Mouse (Mus musculus): ENCODE data around the gene Inhbe. TPM values are rescaled to one million over a fixed set of nuclear protein-coding genes. Genes with fewer than 3 reads are reported as not detected.
A peak's percentile ranks its signal among the peaks of the same experiment; 100 is the strongest.

Inhbe gene
- polyA plus RNA-seq, 1 experiment from 2014 or later: 0.04 TPM

DNA sequence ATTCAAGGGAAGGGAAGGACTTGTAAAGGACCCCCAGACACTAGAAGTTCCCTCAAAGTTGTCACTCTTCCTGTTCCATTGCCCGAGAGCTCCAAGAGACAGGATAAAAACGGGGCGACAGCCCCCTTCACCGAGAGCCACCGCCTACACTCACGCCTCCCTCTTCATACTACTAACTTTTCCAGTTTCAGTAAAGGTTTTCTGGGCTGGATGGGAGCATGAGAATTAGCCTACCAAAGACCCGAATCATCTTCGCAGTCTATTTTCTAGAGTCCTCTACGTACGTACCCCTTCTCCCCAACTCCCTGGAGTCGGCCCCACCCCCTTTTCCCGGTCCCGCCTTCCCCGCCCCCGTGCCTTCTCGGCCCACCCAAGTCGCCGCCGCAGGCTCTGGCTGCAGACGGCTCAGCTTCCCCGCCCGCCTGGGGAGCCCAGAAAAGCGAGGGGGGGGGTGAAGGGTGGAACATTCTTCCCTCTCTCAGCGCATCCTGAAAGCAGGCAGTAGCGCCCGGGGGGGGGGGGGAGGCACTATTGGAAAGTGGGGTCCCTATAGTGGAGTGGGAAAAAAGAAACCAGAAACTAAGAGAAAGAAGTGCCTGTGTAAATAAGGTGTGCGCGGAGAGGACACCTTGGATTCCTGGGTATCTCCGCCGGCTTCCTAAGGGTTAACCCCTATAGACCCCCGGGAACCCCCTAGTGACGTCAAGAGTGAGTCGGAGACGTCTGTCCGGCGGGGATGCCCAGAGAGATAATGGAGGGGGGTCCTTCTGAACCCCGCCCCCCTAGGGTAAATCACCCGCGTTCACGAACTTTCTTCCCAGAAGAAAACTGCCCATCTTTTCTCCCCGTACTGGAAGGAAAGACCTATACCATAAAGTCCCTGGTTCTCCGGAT lies 14.3 kb downstream of the Inhbe start:
- H3K9me3 ChIP-seq (ENCODE audit: control insufficient read depth, low read length): no peaks in the 10 kb centered on the region
- H3K27ac ChIP-seq: peak overlapping the region; percentile 61
- DNase-seq (ENCODE audit: low spot score) (no peak), ATAC-seq (ENCODE audit: low FRiP score) (peak; percentile 18; the same call in 1 of the 2 replicates)
- peaks cover 37% of the 10 kb centered on the region for H3K27me3 ChIP-seq (ENCODE audit: control insufficient read depth, insufficient read depth, low read length)
- peaks cover 18% of the 10 kb centered on the region; the same call in 1 of the 2 replicates for H3K4me1 ChIP-seq (replicated peaks; ENCODE audit: control insufficient read depth, insufficient read depth, low read length)
- no peaks in the 10 kb centered on the region for H3K36me3 ChIP-seq (replicated peaks; ENCODE audit: control insufficient read depth, insufficient read depth)
- peak overlapping the region; percentile 31 for H3K4me3 ChIP-seq (replicated peaks; ENCODE audit: low read length)
- peak overlapping the region; percentile 31; the same call in 1 of the 2 replicates for H3K9ac ChIP-seq
- WGBS: under 1% methylated on average over 39 of the region's 42 CpGs
- peak overlapping the region; percentile 52 for H3K4me2 ChIP-seq (replicated peaks)

DNA sequence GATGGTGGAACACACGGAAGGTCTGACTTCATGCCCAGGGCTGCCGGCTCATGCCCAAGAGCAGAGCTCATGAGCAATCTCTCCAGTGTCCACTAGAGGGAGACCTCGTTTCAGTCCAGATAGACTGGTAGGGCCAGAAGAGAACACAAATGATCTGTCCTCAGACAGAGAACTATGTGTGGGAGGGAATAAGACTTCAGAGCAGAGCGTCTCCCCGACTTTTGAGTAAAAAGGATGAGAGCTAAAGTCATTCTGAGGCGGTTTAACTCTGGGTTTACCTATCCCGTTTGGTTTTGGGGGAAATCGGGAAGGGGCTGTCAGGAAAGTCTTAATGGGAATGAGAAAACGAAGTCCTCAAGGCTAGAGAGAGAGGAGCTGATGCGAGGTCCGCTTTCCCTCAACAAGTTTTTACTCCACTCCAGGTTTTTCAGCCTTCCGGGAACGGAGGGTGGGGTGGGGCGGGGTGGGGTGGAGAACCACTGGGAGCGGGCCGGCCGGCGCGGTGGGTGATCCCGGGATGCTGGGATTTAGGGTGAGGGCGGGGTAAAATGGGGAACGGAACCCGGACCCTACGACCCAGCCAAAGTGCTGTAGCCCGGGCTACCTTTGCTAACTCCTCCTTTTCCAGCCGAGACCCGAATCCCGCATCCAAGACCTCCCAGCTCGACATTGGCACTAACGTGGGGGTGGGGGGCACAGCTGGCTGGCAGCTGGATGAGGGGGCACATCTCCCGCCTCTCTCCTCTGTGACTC lies 15.1 kb downstream of the Inhbe start:
- WGBS: under 1% methylated on average over 31 of the region's 31 CpGs
- H3K4me2 ChIP-seq (replicated peaks): peak overlapping the region; percentile 52
- peak overlapping the region; percentile 31 for H3K4me3 ChIP-seq (replicated peaks; ENCODE audit: low read length)
- peak; percentile 93 for DNase-seq (ENCODE audit: low spot score)
- H3K4me1 ChIP-seq (replicated peaks; ENCODE audit: control insufficient read depth, insufficient read depth, low read length): peaks cover 18% of the 10 kb centered on the region; the same call in 1 of the 2 replicates
- H3K36me3 ChIP-seq (replicated peaks; ENCODE audit: control insufficient read depth, insufficient read depth): no peaks in the 10 kb centered on the region
- H3K9me3 ChIP-seq (ENCODE audit: control insufficient read depth, low read length): no peaks in the 10 kb centered on the region
- H3K27me3 ChIP-seq (ENCODE audit: control insufficient read depth, insufficient read depth, low read length): peaks cover 37% of the 10 kb centered on the region
- H3K9ac ChIP-seq: 0 out of 2 replicates have a peak overlapping the region, but pooled peaks have one; percentile 31
- peak overlapping the region; percentile 61 for H3K27ac ChIP-seq
- peak; percentile 82 for ATAC-seq (ENCODE audit: low FRiP score)

DNA sequence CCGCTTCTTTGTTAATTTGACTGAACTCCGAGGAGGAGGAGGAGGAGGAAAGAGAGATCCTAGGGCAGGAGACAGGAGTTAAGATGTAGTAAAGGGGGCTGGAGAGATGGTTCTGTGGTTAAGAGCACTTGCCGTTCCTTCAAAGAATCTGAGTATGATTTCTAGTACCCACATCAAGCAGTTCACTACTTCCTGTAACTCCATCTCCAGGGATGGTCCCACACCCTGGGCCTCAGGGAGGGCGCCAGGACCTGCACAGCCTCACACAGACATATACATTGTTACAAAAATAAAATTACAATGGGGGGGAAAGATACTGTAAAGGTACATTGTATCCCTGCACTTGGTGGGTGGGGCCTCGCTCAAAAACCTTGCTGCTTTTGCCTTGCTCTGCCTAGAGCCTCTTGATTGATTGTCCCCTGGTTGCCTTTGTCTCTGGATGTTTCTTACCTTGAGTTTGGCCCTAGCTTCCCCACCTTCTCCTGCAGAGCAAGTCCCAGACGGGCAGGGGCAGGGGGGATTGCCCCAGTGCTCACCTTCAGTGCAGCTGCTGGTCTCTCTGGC lies 16.6 kb downstream of the Inhbe start:
- Histone ChIP-seq H3K4me1 (replicated peaks; ENCODE audit: control insufficient read depth, insufficient read depth, low read length) (peaks cover 18% of the 10 kb centered on the region; the same call in 1 of the 2 replicates), H3K4me2 (replicated peaks) (no peak overlapping the region), H3K9me3 (ENCODE audit: control insufficient read depth, low read length) (no peaks in the 10 kb centered on the region), H3K4me3 (replicated peaks; ENCODE audit: low read length) (no peak overlapping the region), H3K36me3 (replicated peaks; ENCODE audit: control insufficient read depth, insufficient read depth) (no peaks in the 10 kb centered on the region), H3K9ac (no peak overlapping the region), H3K27me3 (ENCODE audit: control insufficient read depth, insufficient read depth, low read length) (peaks cover 37% of the 10 kb centered on the region), H3K27ac (no peak overlapping the region)
- WGBS: 84% methylated on average over 6 of the region's 6 CpGs
- DNase-seq (ENCODE audit: low spot score): no peak
- ATAC-seq (ENCODE audit: low FRiP score): no peak

- Histone ChIP-seq H3K4me2 (replicated peaks) (no peak overlapping the region), H3K36me3 (replicated peaks; ENCODE audit: control insufficient read depth, insufficient read depth) (no peaks in the 10 kb centered on the region), H3K9ac (no peak overlapping the region), H3K27ac (no peak overlapping the region), H3K4me3 (replicated peaks; ENCODE audit: low read length) (no peak overlapping the region), H3K27me3 (ENCODE audit: control insufficient read depth, insufficient read depth, low read length) (peaks cover 30% of the 10 kb centered on the region), H3K9me3 (ENCODE audit: control insufficient read depth, low read length) (no peaks in the 10 kb centered on the region), H3K4me1 (replicated peaks; ENCODE audit: control insufficient read depth, insufficient read depth, low read length) (peaks cover 18% of the 10 kb centered on the region; the same call in 1 of the 2 replicates)
- ATAC-seq (ENCODE audit: low FRiP score): no peak
- 69% methylated on average over 5 of the region's 5 CpGs for WGBS
- no peak for DNase-seq (ENCODE audit: low spot score)
These were observed 17.3 kb downstream of the Inhbe start for GRCm38 (mm10) chr10:127336952-127337351.

GRCm38 (mm10) chr10:127335271-127335670 lies 18.9 kb downstream of the Inhbe start:
- DNase-seq (ENCODE audit: low spot score): no peak
- H3K4me3 ChIP-seq (replicated peaks; ENCODE audit: low read length): no peak overlapping the region
- peaks cover 14% of the 10 kb centered on the region; the same call in 1 of the 2 replicates for H3K4me1 ChIP-seq (replicated peaks; ENCODE audit: control insufficient read depth, insufficient read depth, low read length)
- H3K4me2 ChIP-seq (replicated peaks): no peak overlapping the region
- ATAC-seq (ENCODE audit: low FRiP score): no peak
- WGBS: 54% methylated on average over 1 of the region's 1 CpGs
- H3K36me3 ChIP-seq (replicated peaks; ENCODE audit: control insufficient read depth, insufficient read depth): no peaks in the 10 kb centered on the region
- no peak overlapping the region for H3K9ac ChIP-seq
- no peak overlapping the region for H3K27ac ChIP-seq
- peaks cover 14% of the 10 kb centered on the region for H3K27me3 ChIP-seq (ENCODE audit: control insufficient read depth, insufficient read depth, low read length)
- no peaks in the 10 kb centered on the region for H3K9me3 ChIP-seq (ENCODE audit: control insufficient read depth, low read length)

- no peak for DNase-seq (ENCODE audit: low spot score)
- no peaks in the 10 kb centered on the region for H3K9me3 ChIP-seq (ENCODE audit: control insufficient read depth, low read length)
- H3K9ac ChIP-seq: no peak overlapping the region
- no peak overlapping the region for H3K4me2 ChIP-seq (replicated peaks)
- no peaks in the 10 kb centered on the region for H3K36me3 ChIP-seq (replicated peaks; ENCODE audit: control insufficient read depth, insufficient read depth)
- H3K4me1 ChIP-seq (replicated peaks; ENCODE audit: control insufficient read depth, insufficient read depth, low read length): no peaks in the 10 kb centered on the region
- no peak for ATAC-seq (ENCODE audit: low FRiP score)
- WGBS: 72% methylated on average over 5 of the region's 5 CpGs
- no peak overlapping the region for H3K27ac ChIP-seq
- no peak overlapping the region for H3K4me3 ChIP-seq (replicated peaks; ENCODE audit: low read length)
- H3K27me3 ChIP-seq (ENCODE audit: control insufficient read depth, insufficient read depth, low read length): peaks cover 22% of the 10 kb centered on the region
These were observed 21.1 kb downstream of the Inhbe start for GRCm38 (mm10) chr10:127333152-127333551.

DNA sequence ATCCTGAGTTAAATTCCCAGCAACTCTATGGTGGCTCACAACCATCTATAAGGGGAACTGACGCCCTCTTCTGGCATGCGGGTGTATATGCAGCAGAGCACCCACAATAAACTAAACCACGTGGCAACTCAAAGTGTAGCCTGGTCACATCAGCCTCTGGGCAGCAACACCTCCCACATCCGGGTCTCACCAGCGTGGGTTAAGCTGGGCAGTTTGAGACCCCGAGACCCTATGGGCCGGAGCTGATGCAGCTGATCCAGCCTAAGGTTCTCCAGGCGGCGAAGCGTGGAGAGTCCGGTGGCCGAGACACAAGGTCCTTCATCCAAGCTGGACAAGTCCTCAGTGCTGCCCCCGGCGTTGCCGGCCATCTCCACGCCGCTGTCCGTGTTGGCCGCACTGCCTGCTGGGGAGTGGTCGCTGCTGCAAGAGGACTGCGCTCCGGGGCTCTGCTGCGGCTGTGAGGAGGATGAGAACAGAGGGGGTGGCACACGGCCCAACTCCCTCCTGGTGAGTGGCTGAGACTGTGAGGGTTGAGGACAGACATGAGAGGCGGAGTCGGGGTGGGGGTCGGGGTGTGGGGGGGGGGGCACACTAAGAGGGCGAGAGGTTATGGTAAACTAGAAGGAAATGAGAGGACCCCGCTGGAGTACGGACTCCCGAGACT lies 21.9 kb downstream of the Inhbe start:
- peak overlapping the region; percentile 34 for H3K9ac ChIP-seq
- H3K36me3 ChIP-seq (replicated peaks; ENCODE audit: control insufficient read depth, insufficient read depth): no peaks in the 10 kb centered on the region
- 0 out of 2 replicates have a peak overlapping the region, but pooled peaks have one; percentile 11 for H3K4me3 ChIP-seq (replicated peaks; ENCODE audit: low read length)
- H3K4me2 ChIP-seq (replicated peaks): peak overlapping the region; percentile 42
- DNase-seq (ENCODE audit: low spot score) (no peak), ATAC-seq (ENCODE audit: low FRiP score) (no peak)
- peaks cover 30% of the 10 kb centered on the region for H3K27me3 ChIP-seq (ENCODE audit: control insufficient read depth, insufficient read depth, low read length)
- no peaks in the 10 kb centered on the region for H3K9me3 ChIP-seq (ENCODE audit: control insufficient read depth, low read length)
- 32% methylated on average over 31 of the region's 31 CpGs for WGBS
- no peaks in the 10 kb centered on the region for H3K4me1 ChIP-seq (replicated peaks; ENCODE audit: control insufficient read depth, insufficient read depth, low read length)
- no peak overlapping the region for H3K27ac ChIP-seq

DNA sequence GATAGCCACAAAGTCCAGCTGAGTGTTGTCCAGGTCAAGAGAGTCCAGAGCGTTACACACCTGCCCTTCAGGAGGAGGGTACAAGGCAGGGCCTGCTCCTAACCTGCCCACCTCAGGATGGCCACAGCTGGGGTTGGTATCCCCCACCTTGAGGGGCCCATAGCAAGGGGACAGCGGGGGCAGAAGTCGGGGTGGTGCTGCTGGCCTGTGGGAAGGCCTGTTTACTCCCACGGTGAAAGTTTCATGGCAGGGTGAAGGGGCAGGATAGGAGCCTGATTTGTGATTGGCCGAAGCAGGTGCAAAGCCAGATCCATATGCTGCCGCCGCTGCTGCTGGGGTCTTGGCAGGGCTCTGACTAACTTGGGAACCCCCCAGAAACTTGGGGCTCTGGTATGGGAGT lies 24.0 kb downstream of the Inhbe start:
- Histone ChIP-seq H3K9ac (no peak overlapping the region), H3K4me1 (replicated peaks; ENCODE audit: control insufficient read depth, insufficient read depth, low read length) (peaks cover 7% of the 10 kb centered on the region), H3K27me3 (ENCODE audit: control insufficient read depth, insufficient read depth, low read length) (peaks cover 51% of the 10 kb centered on the region), H3K36me3 (replicated peaks; ENCODE audit: control insufficient read depth, insufficient read depth) (no peaks in the 10 kb centered on the region), H3K27ac (no peak overlapping the region), H3K9me3 (ENCODE audit: control insufficient read depth, low read length) (0 out of 2 replicates have a peak, but pooled peaks cover 4% of the 10 kb centered on the region), H3K4me2 (replicated peaks) (no peak overlapping the region), H3K4me3 (replicated peaks; ENCODE audit: low read length) (no peak overlapping the region)
- DNase-seq (ENCODE audit: low spot score) (no peak), ATAC-seq (ENCODE audit: low FRiP score) (no peak)
- WGBS: 78% methylated on average over 7 of the region's 7 CpGs

Data from hindbrain, embryonic 14.5 days (tissue).